ENCODE assay signal across 11 mouse cellular contexts in the genomic region with DNA sequence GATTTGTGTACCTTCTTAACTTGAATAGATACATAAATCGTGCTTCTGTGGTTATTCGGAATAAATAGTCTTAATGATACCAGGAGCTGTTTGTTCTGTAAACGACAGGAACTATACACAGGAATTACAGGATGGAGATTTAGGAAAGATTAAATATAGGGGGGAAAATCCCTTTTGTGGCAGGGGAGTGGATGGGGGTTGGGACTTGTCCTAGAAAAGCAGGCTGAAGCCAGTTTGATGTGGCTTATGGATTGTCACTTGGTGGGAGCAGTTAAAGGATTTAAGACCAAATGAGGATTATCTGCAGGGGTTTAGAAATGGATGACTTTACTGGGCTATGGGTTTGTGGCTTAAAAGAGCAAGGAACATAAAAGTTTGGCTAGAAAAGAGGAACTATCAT. TPM values are rescaled to one million over a fixed set of nuclear protein-coding genes. Genes with fewer than 3 reads are reported as not detected.
DNase-seq lines count a peak whose midpoint lies in the region; ATAC-seq and TF ChIP-seq lines count a peak whose summit lies in the region.
"Had no signal": no experiment of that assay in that cellular context is flagged by ENCODE, and none has a peak within 500 bp of the region (broad histone marks: within the 10 kb centered on the region; RNA-seq: fewer than 3 reads in every experiment).

No protein-coding gene starts in this region.

- TF ChIP-seq RAD21 in MEL (IDR thresholded peaks at IDR 0.05; ENCODE audit: low read depth, low read length) = no peak

- ATAC-seq in forebrain, embryonic 15.5 days (replicated peaks) = peak; percentile 38; the same call in 1 of the 2 replicates
- ATAC-seq in midbrain, embryonic 12.5 days (ENCODE audit: low FRiP score, low read depth) = peak; percentile 73

- no peaks in the 10 kb centered on the region for H3K36me3 ChIP-seq in MEL (ENCODE audit: control insufficient read depth in 1 of 2, insufficient read depth in 2 of 2, low read length in 2 of 2)
- H3K36me3 ChIP-seq in forebrain, embryonic 15.5 days = no peaks in the 10 kb centered on the region
- no peaks in the 10 kb centered on the region for H3K36me3 ChIP-seq in midbrain, embryonic 12.5 days

- intact Hi-C loops in gastrocnemius, postnatal 36 days (cut with DNase I) = no loop called here

- TF ChIP-seq POLR2A in MEL (IDR thresholded peaks at IDR 0.05; ENCODE audit: control insufficient read depth in 1 of 2, insufficient read depth in 1 of 2, low read depth in 1 of 2, low read length in 2 of 2, poor library complexity in 1 of 2) = no peak

- H3K79me2 ChIP-seq in MEL (ENCODE audit: control insufficient read depth, insufficient read depth, low read length, poor library complexity) = no peaks in the 10 kb centered on the region

- no peak overlapping the region for H3K4me3 ChIP-seq in MEL (ENCODE audit: control insufficient read depth in 1 of 2, insufficient read depth in 1 of 2, low read depth in 2 of 2, low read length in 2 of 2)
- peak overlapping the region; percentile 57 for H3K4me3 ChIP-seq in forebrain, embryonic 15.5 days
- peak overlapping the region; percentile 54 for H3K4me3 ChIP-seq in midbrain, embryonic 12.5 days

- H3K9me3 ChIP-seq in MEL (replicated peaks; ENCODE audit: insufficient read depth, low read length) = no peaks in the 10 kb centered on the region
- H3K9me3 ChIP-seq in forebrain, embryonic 15.5 days = no peaks in the 10 kb centered on the region
- H3K9me3 ChIP-seq in midbrain, embryonic 12.5 days = no peaks in the 10 kb centered on the region

- TF ChIP-seq EP300 in MEL (IDR thresholded peaks at IDR 0.05; ENCODE audit: low read depth in 1 of 2, low read length in 2 of 2) = no peak

- TF ChIP-seq CTCF in MEL (IDR thresholded peaks at IDR 0.05 in 2 of 3, conservative IDR thresholded peaks at IDR 0.05 in 1 of 3; ENCODE audit: control insufficient read depth in 1 of 3, insufficient read depth in 1 of 3, low read depth in 2 of 3, low read length in 3 of 3, poor library complexity in 1 of 3, severe bottlenecking in 1 of 3) = no peak

- H3K4me2 ChIP-seq in forebrain, embryonic 15.5 days (replicated peaks) = peak overlapping the region; percentile 49
- peak overlapping the region; percentile 62 for H3K4me2 ChIP-seq in midbrain, embryonic 12.5 days (replicated peaks)

- WGBS in forebrain, embryonic 15.5 days = 3% methylated on average over 3 of the region's 3 CpGs
- 8% methylated on average over 3 of the region's 3 CpGs for WGBS in midbrain, embryonic 12.5 days

- no peaks in the 10 kb centered on the region for H3K4me1 ChIP-seq in MEL (ENCODE audit: control insufficient read depth in 1 of 2, insufficient read depth in 2 of 2, low read length in 2 of 2)
- H3K4me1 ChIP-seq in forebrain, embryonic 15.5 days = peaks cover 10% of the 10 kb centered on the region; the same call in 1 of the 2 replicates
- peaks cover 5% of the 10 kb centered on the region; the same call in 1 of the 2 replicates for H3K4me1 ChIP-seq in midbrain, embryonic 12.5 days

- no peak overlapping the region for H3K9ac ChIP-seq in MEL (ENCODE audit: control insufficient read depth, low read depth, low read length, poor library complexity, severe bottlenecking)
- H3K9ac ChIP-seq in forebrain, embryonic 15.5 days (replicated peaks) = peak overlapping the region; percentile 69
- peak overlapping the region; percentile 48; the same call in 1 of the 2 replicates for H3K9ac ChIP-seq in midbrain, embryonic 12.5 days (replicated peaks)

- peaks cover 0 to 1% of the 10 kb centered on the region in 2 experiments; a peak in 2 of 4 replicates for H3K27me3 ChIP-seq in MEL (ENCODE audit: control insufficient read depth in 1 of 2, insufficient read depth in 2 of 2, low read length in 2 of 2)
- no peaks in the 10 kb centered on the region for H3K27me3 ChIP-seq in forebrain, embryonic 15.5 days
- peaks cover 5% of the 10 kb centered on the region; the same call in 1 of the 2 replicates for H3K27me3 ChIP-seq in midbrain, embryonic 12.5 days

- no peak overlapping the region for H3K27ac ChIP-seq in MEL (ENCODE audit: control insufficient read depth, low read depth, low read length)
- peak overlapping the region; percentile 87 for H3K27ac ChIP-seq in forebrain, embryonic 15.5 days (replicated peaks)
- peak overlapping the region; percentile 86 for H3K27ac ChIP-seq in midbrain, embryonic 12.5 days (replicated peaks)
- H3K27ac ChIP-seq: macrophage had no signal

- DNase-seq in embryo, embryonic 10.5 days (ENCODE audit: low spot score) = peak; percentile 31
- DNase-seq in embryo, embryonic 10 days (ENCODE audit: low spot score) = no peak
- peak; percentile 2 for DNase-seq in MEL (ENCODE audit: low read depth, low spot score)
- no peak for DNase-seq in gastrocnemius, postnatal 36 days
- no peak for DNase-seq in layer of hippocampus, postnatal 25 days (ENCODE audit: extremely low spot score in 1 of 2, low spot score in 1 of 2)
- DNase-seq in right cerebral cortex, adult 2 months (ENCODE audit: low spot score in 2 of 2) = no peak
- DNase-seq: gastrocnemius, postnatal 14 days had no signal

TF ChIP-seq in MEL, 35 proteins besides CTCF, POLR2A, EP300 and RAD21:
- TF ChIP-seq BHLHE40 (IDR thresholded peaks at IDR 0.05; ENCODE audit: borderline replicate concordance, low read depth, low read length) (no peak), MEF2A (IDR thresholded peaks at IDR 0.05; ENCODE audit: extremely low read depth, insufficient replicate concordance, low read depth, low read length, poor library complexity, severe bottlenecking) (no peak), CHD2 (IDR thresholded peaks at IDR 0.05; ENCODE audit: low read length) (no peak), E2F4 (IDR thresholded peaks at IDR 0.05; ENCODE audit: borderline replicate concordance, low read depth, low read length) (no peak), MAFK (IDR thresholded peaks at IDR 0.05; ENCODE audit: borderline replicate concordance, low read depth, low read length) (no peak)

RNA-seq across cellular contexts. Expression of a gene that starts 1.9 kb away (rescaled TPM):
- not detected in 2 replicates for total RNA-seq in MEL (2012; rRNA removed)
- under 1 TPM in 1 of 2 experiments, not detected in 1; 0.08 TPM for polyA plus RNA-seq in MEL (2012; ENCODE audit: insufficient read depth in 1 of 2, insufficient read length in 2 of 2, low read depth in 1 of 2, low replicate concordance in 2 of 2, missing spikeins in 1 of 2)
- polyA plus RNA-seq in forebrain, embryonic 15.5 days (2015; fragmentation: Nextera tagmentation; extraction: Ambion mirVana) = 8.6 and 8.9 TPM in 2 replicates
- 1.4 and 2.0 TPM in 2 replicates for polyA plus RNA-seq in midbrain, embryonic 12.5 days (2016; fragmentation: Nextera tagmentation; extraction: Ambion mirVana)
- total RNA-seq in gastrocnemius, postnatal 36 days (2021) = under 1 TPM; 0.10 to 0.15 TPM
- total RNA-seq in layer of hippocampus, postnatal 25 days (2021) = 100 to 1,000 TPM; 204 TPM
- polyA plus RNA-seq: C2C12, macrophage had no signal

Comparison
In these comparisons a context has a peak if more than half of its experiments do, and no peak if none do; other contexts are left out.
1. DNase-seq: peak in embryo, embryonic 10.5 days (single experiment) and MEL (single experiment); none in embryo, embryonic 10 days (single experiment), gastrocnemius, postnatal 36 days (0 of 2), layer of hippocampus, postnatal 25 days (0 of 2) and right cerebral cortex, adult 2 months (0 of 2).
2. H3K4me3 ChIP-seq: peak in forebrain, embryonic 15.5 days (single experiment) and midbrain, embryonic 12.5 days (single experiment); none in MEL (0 of 2).
3. RNA of a gene that starts 1.9 kb away (total RNA-seq): 204 TPM in layer of hippocampus, postnatal 25 days; 0.10 to 0.15 TPM in gastrocnemius, postnatal 36 days and not detected in MEL; every median in the first group is over 100 times any median in the second.